Mouse (Mus musculus) heart, adult 2 months (tissue): Measurements from ENCODE around the gene Cdk14.

Experiments
- CTCF ChIP-seq: fragments of 200-600 bp; IDR thresholded peaks from 2 replicates; pipeline ENCODE4 v1.8.1; 2022; ENCODE audit warnings: antibody characterized with exemption, mild to moderate bottlenecking, moderate library complexity
- POLR2A ChIP-seq: fragments of 200-500 bp; IDR thresholded peaks from 2 replicates; pipeline ENCODE4 v1.6.1; 2011; ENCODE audit warnings: mild to moderate bottlenecking, low read depth, low read length, control low read depth; ENCODE audit not compliant: insufficient read depth

DNA sequence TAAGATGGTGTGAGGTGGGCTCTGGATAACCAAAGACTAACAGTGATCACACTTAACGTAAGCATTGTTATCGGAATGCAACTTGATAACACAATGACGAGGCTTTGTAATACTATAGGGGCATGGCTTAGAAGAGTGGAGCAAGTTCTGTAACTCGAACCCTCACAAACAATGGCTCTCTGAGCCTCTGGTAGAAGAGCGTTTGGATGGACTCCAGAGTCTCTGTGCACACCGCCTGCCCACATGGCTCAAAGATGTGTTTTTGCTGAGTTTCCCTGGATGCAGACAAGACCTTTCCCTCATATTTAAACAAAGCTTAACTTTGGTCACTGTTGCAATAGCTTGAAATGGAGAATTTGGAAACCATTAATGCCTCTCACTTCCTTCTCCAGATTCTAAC, 145.8 kb downstream of the Cdk14 start:
- TF ChIP-seq CTCF (no peak), POLR2A (no peak)
